Mouse (Mus musculus): ENCODE measurements at regions not wholly inside any gene's neighbourhood (a gene's known extent, or its start where the extent isn't known, plus 50 kb on each side); places are given as distances from the start of the nearest gene placed in this dataset.

GRCm38 (mm10) chr11:16592006-16592405 lies 83.7 kb upstream of the Sec61g start:
- no peak for TF ChIP-seq SMC3 (IDR thresholded peaks at IDR 0.05; ENCODE audit: low read depth, low read length)
- TF ChIP-seq ETS1 (conservative IDR thresholded peaks at IDR 0.05; ENCODE audit: low read depth, low read length), result no peak
- no peak for TF ChIP-seq RAD21 (IDR thresholded peaks at IDR 0.05; ENCODE audit: low read depth, low read length)
- no peak for TF ChIP-seq MAZ (IDR thresholded peaks at IDR 0.05; ENCODE audit: low read depth, low read length)
- TF ChIP-seq ZC3H11A (IDR thresholded peaks at IDR 0.05; ENCODE audit: low read depth, low read length), result no peak
- H3K9me3 ChIP-seq (replicated peaks; ENCODE audit: low read length), result no peaks in the 10 kb centered on the region
- no peak overlapping the region for H3K4me2 ChIP-seq (ENCODE audit: insufficient read depth, low read depth, poor library complexity, severe bottlenecking)
- no peak overlapping the region for H3K27ac ChIP-seq (ENCODE audit: insufficient read depth, low read depth)
- in situ Hi-C loops (cut with MboI; ENCODE audit: low pct_ligation_motif_present, low pct_unique_long_range_greater_than_20kb, low sequenced_read_pairs), result no loop called here
- H3K79me2 ChIP-seq (replicated peaks; ENCODE audit: control insufficient read depth, extremely low read depth, insufficient read depth, poor library complexity, severe bottlenecking), result no peaks in the 10 kb centered on the region
- H3K4me3 ChIP-seq (replicated peaks in 1 of 3; ENCODE audit: low read depth in 2 of 3, low read length in 2 of 3, poor library complexity in 1 of 3), result no peak overlapping the region
- no peaks in the 10 kb centered on the region for H3K27me3 ChIP-seq (replicated peaks)
- no peaks in the 10 kb centered on the region for H3K36me3 ChIP-seq (replicated peaks in 1 of 2; ENCODE audit: control insufficient read depth in 1 of 2, insufficient read depth in 1 of 2, low read length in 1 of 2)
- no peak overlapping the region for H3K9ac ChIP-seq (ENCODE audit: insufficient read depth, low read depth)
- H3K4me1 ChIP-seq (ENCODE audit: control insufficient read depth in 1 of 2, insufficient read depth in 2 of 2), result peaks cover 13 to 37% of the 10 kb centered on the region in 2 experiments
- no peak for DNase-seq (ENCODE audit: extremely low read depth)
- dilution Hi-C loops (cut with MboI; ENCODE audit: extremely low pct_ligation_motif_present, extremely low pct_unique_long_range_greater_than_20kb, low sequenced_read_pairs), result no loop called here

DNA sequence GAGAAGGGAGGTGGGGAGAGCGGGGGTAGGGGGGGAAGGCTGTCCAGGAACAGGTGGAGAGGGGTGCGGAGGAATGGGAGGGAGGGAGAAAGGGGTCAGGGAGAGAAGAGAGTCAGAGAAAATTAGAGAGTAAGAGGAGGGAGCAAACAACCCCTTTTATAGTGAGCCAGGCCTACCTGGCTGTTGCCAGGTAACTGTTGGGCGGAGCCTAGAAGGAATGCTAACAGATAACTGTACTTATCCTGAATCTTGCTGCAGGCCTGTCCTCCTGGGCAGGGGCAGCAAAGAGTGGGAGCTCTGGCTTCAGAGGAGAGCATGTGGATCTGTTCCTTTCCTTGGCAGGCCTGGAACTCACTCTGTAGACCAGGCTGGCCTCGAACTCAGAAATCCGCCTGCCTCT lies 84.5 kb upstream of the Sec61g start:
- no peak for DNase-seq (ENCODE audit: extremely low read depth)
- H3K27ac ChIP-seq (ENCODE audit: insufficient read depth, low read depth), result no peak overlapping the region
- no peaks in the 10 kb centered on the region for H3K36me3 ChIP-seq (replicated peaks in 1 of 2; ENCODE audit: control insufficient read depth in 1 of 2, insufficient read depth in 1 of 2, low read length in 1 of 2)
- no peaks in the 10 kb centered on the region for H3K79me2 ChIP-seq (replicated peaks; ENCODE audit: control insufficient read depth, extremely low read depth, insufficient read depth, poor library complexity, severe bottlenecking)
- no peaks in the 10 kb centered on the region for H3K9me3 ChIP-seq (replicated peaks; ENCODE audit: low read length)
- H3K9ac ChIP-seq (ENCODE audit: insufficient read depth, low read depth), result no peak overlapping the region
- H3K27me3 ChIP-seq (replicated peaks), result no peaks in the 10 kb centered on the region
- no peak overlapping the region for H3K4me2 ChIP-seq (ENCODE audit: insufficient read depth, low read depth, poor library complexity, severe bottlenecking)
- H3K4me3 ChIP-seq (replicated peaks in 1 of 3; ENCODE audit: low read depth in 2 of 3, low read length in 2 of 3, poor library complexity in 1 of 3), result no peak overlapping the region
- no peak for TF ChIP-seq USF1 (IDR thresholded peaks at IDR 0.05; ENCODE audit: low read depth, low read length)
- no peak for TF ChIP-seq HCFC1 (IDR thresholded peaks at IDR 0.05; ENCODE audit: low read depth, low read length)
- no peak for TF ChIP-seq RCOR1 (conservative IDR thresholded peaks at IDR 0.05; ENCODE audit: low read depth, low read length)
- no peak for TF ChIP-seq UBTF (IDR thresholded peaks at IDR 0.05; ENCODE audit: low read depth, low read length)
- no peak for TF ChIP-seq MAFK (IDR thresholded peaks at IDR 0.05; ENCODE audit: insufficient replicate concordance, low read length)
- no peak for TF ChIP-seq ETS1 (conservative IDR thresholded peaks at IDR 0.05; ENCODE audit: low read depth, low read length)
- no peak for TF ChIP-seq CHD1 (IDR thresholded peaks at IDR 0.05; ENCODE audit: low read depth, low read length)
- TF ChIP-seq BHLHE40 (IDR thresholded peaks at IDR 0.05; ENCODE audit: low read depth, low read length), result no peak
- TF ChIP-seq CHD2 (IDR thresholded peaks at IDR 0.05; ENCODE audit: low read length), result no peak
- no peak for TF ChIP-seq RAD21 (IDR thresholded peaks at IDR 0.05; ENCODE audit: low read depth, low read length)
- TF ChIP-seq PAX5 (IDR thresholded peaks at IDR 0.05; ENCODE audit: low read length), result no peak
- no peak for TF ChIP-seq JUN (IDR thresholded peaks at IDR 0.05; ENCODE audit: insufficient read depth, low read depth, low read length)
- no peak for TF ChIP-seq POLR2AphosphoS2 (IDR thresholded peaks at IDR 0.05; ENCODE audit: low read depth, low read length)
- TF ChIP-seq E2F4 (IDR thresholded peaks at IDR 0.05; ENCODE audit: insufficient replicate concordance, low read depth, low read length), result no peak
- TF ChIP-seq ELF1 (IDR thresholded peaks at IDR 0.05; ENCODE audit: low read depth, low read length), result no peak
- no peak for TF ChIP-seq TCF12 (IDR thresholded peaks at IDR 0.05; ENCODE audit: low read depth, low read length)
- no peak for TF ChIP-seq USF2 (conservative IDR thresholded peaks at IDR 0.05; ENCODE audit: low read depth, low read length)
- no peak for TF ChIP-seq NELFE (IDR thresholded peaks at IDR 0.05; ENCODE audit: low read depth, low read length)
- in situ Hi-C loops (cut with MboI; ENCODE audit: low pct_ligation_motif_present, low pct_unique_long_range_greater_than_20kb, low sequenced_read_pairs), result no loop called here
- H3K4me1 ChIP-seq (ENCODE audit: control insufficient read depth in 1 of 2, insufficient read depth in 2 of 2), result peaks cover 13 to 37% of the 10 kb centered on the region in 2 experiments
- dilution Hi-C loops (cut with MboI; ENCODE audit: extremely low pct_ligation_motif_present, extremely low pct_unique_long_range_greater_than_20kb, low sequenced_read_pairs), result no loop called here
